Mouse (Mus musculus) neural tube, embryonic 15.5 days (tissue): ENCODE data around the gene Wdr70. TPM values are rescaled to one million over a fixed set of nuclear protein-coding genes. Genes with fewer than 3 reads are reported as not detected.

Experiments used
- ATAC-seq: fragments of 200-750 bp; cut with Nextera tagmentation; 2 replicates; pipeline ENCODE4 v1.8.0; 2017; ENCODE audit warnings: mild to moderate bottlenecking, moderate TSS enrichment, moderate library complexity; ENCODE audit not compliant: low FRiP score
- H3K27ac ChIP-seq: fragments of 300-500 bp; sonication (generic); replicated peaks from 2 replicates; pipeline ENCODE4 v1.5.1; 2015; ENCODE audit warnings: mild to moderate bottlenecking, inconsistent platforms
- H3K27me3 ChIP-seq: fragments of 300-500 bp; sonication (generic); replicated peaks from 2 replicates; pipeline ENCODE4 v1.6.1; 2015; ENCODE audit warnings: inconsistent platforms
- H3K36me3 ChIP-seq: fragments of 300-500 bp; sonication (generic); 2 replicates; pipeline ENCODE4 v1.6.1; 2015; ENCODE audit warnings: inconsistent platforms
- H3K4me1 ChIP-seq: fragments of 300-500 bp; sonication (generic); 2 replicates; pipeline ENCODE4 v1.6.1; 2015; ENCODE audit warnings: inconsistent platforms
- H3K4me2 ChIP-seq: fragments of 300-500 bp; sonication (generic); 2 replicates; pipeline ENCODE4 v1.6.1; 2015; ENCODE audit warnings: inconsistent platforms, mild to moderate bottlenecking, moderate library complexity
- H3K4me3 ChIP-seq: fragments of 300-500 bp; sonication (generic); replicated peaks from 2 replicates; pipeline ENCODE4 v1.5.1; 2015; ENCODE audit warnings: mild to moderate bottlenecking, inconsistent platforms
- H3K9ac ChIP-seq: fragments of 300-500 bp; sonication (generic); replicated peaks from 2 replicates; pipeline ENCODE4 v1.6.1; 2015; ENCODE audit warnings: mild to moderate bottlenecking, inconsistent platforms
- H3K9me3 ChIP-seq: fragments of 300-500 bp; sonication (generic); replicated peaks from 2 replicates; pipeline ENCODE4 v1.6.1; 2016; ENCODE audit warnings: inconsistent platforms
- WGBS: fragments of 180-500 bp; shearing (Covaris S2); methylation state at CpG from one replicate; pipeline ENCODE4 v1.1.7; 2015; ENCODE audit warnings: mixed read lengths; 5-methylcytosine and 5-hydroxymethylcytosine counted together
- polyA plus RNA-seq: library from polyadenylated mRNA; unstranded; fragments of >200 nt; fragmentation: Nextera tagmentation; extraction: Ambion mirVana; gene quantifications from 2 replicates; pipeline ENCODE4 v1.2.1, GENCODE M21; 2015

Gene Wdr70
- polyA plus RNA-seq, 1 experiment from 2014 or later: 64.8 TPM

- ATAC-seq: no peak
- H3K9me3 ChIP-seq: no peaks in the 10 kb centered on the region
- H3K4me1 ChIP-seq: no peaks in the 10 kb centered on the region
- H3K27me3 ChIP-seq: no peaks in the 10 kb centered on the region
- H3K4me3 ChIP-seq: no peak overlapping the region
- 19% methylated on average over 9 of the region's 9 CpGs for WGBS
- H3K27ac ChIP-seq: no peak overlapping the region
- no peak overlapping the region for H3K4me2 ChIP-seq
- peaks cover 6% of the 10 kb centered on the region for H3K36me3 ChIP-seq
- H3K9ac ChIP-seq: no peak overlapping the region
These were observed 122.2 kb downstream of the Wdr70 start for GRCm38 (mm10) chr15:7976775-7977174.

DNA sequence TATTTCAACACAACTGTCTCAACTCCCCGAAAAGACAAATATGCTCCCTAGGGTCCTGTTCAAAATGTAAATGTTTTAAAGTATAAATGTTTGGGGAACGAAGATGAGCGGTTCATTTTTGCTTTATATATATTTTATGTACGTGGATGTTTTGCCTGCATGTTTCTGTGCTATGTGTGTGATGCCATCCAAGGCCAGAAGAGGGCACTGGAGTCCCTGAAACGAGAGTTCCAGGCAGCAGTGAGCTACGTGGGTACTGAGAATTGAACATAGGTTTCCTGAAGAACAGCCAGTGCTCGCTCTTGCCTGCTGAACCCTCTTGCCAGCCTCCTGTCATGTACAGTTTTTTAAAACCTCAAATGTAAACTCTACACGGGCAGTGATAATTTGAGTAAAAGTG is 124.6 kb downstream of the Wdr70 start:
- Histone ChIP-seq H3K4me3 (no peak overlapping the region), H3K4me2 (no peak overlapping the region), H3K9me3 (no peaks in the 10 kb centered on the region), H3K27me3 (no peaks in the 10 kb centered on the region), H3K36me3 (peaks cover 6% of the 10 kb centered on the region), H3K27ac (no peak overlapping the region), H3K9ac (no peak overlapping the region), H3K4me1 (no peaks in the 10 kb centered on the region)
- WGBS: 87% methylated on average over 8 of the region's 8 CpGs
- ATAC-seq: no peak

DNA sequence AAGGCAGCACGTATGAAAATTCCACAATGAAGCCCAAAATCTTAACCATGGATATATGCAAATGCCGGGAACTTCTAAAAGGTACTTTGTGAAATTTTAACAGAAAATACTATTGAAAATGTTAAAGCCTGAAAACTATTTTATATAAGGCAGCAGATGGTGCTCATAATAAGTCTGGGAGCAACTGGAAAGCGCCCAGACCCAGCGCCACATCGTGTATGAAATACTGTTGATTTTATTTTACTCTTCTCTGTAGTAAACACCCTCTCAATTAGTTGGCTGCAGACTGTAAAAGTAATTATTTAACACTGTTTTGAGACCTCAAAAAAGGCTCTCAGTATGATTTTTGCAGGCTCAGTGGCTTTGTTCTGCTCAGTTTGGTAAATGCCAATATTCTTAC is 126.5 kb downstream of the Wdr70 start:
- no peak for ATAC-seq
- no peak overlapping the region for H3K9ac ChIP-seq
- no peaks in the 10 kb centered on the region for H3K27me3 ChIP-seq
- H3K4me3 ChIP-seq: no peak overlapping the region
- H3K27ac ChIP-seq: no peak overlapping the region
- 90% methylated on average over 5 of the region's 5 CpGs for WGBS
- H3K36me3 ChIP-seq: peaks cover 6% of the 10 kb centered on the region
- no peaks in the 10 kb centered on the region for H3K9me3 ChIP-seq
- no peak overlapping the region for H3K4me2 ChIP-seq
- H3K4me1 ChIP-seq: no peaks in the 10 kb centered on the region

DNA sequence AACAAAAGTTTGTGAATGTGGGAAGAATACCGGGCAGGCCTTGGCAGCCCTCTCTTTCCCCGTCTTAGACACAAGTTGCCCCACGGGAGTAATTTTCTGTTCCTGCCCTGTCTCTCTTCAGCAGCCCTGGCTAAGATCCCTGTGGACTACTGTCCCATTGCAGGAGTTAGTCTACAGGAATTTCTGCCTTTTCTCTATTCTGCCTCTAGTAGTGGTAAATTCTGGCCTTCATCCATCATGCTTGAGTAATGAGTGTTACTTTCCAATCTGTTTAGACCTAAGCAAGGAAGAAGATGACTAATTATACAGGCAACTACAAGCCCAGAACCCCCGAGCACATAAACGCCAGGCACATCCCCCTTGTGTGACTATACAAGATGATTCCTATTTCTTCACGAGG is 136.2 kb downstream of the Wdr70 start:
- Histone ChIP-seq H3K36me3 (no peaks in the 10 kb centered on the region), H3K27me3 (no peaks in the 10 kb centered on the region), H3K4me1 (no peaks in the 10 kb centered on the region), H3K4me3 (no peak overlapping the region), H3K9me3 (no peaks in the 10 kb centered on the region), H3K27ac (no peak overlapping the region), H3K9ac (no peak overlapping the region), H3K4me2 (no peak overlapping the region)
- ATAC-seq: no peak
- 86% methylated on average over 6 of the region's 6 CpGs for WGBS

GRCm38 (mm10) chr15:7961489-7961888 is 137.5 kb downstream of the Wdr70 start:
- Histone ChIP-seq H3K4me1 (no peaks in the 10 kb centered on the region), H3K9ac (no peak overlapping the region), H3K9me3 (no peaks in the 10 kb centered on the region), H3K27ac (no peak overlapping the region), H3K4me2 (no peak overlapping the region), H3K4me3 (no peak overlapping the region), H3K27me3 (no peaks in the 10 kb centered on the region), H3K36me3 (no peaks in the 10 kb centered on the region)
- 39% methylated on average over 2 of the region's 2 CpGs for WGBS
- no peak for ATAC-seq

GRCm38 (mm10) chr15:7956899-7957298 is 142.1 kb downstream of the Wdr70 start:
- H3K9me3 ChIP-seq: no peaks in the 10 kb centered on the region
- no peak for ATAC-seq
- no peak overlapping the region for H3K4me3 ChIP-seq
- no peak overlapping the region for H3K9ac ChIP-seq
- H3K27ac ChIP-seq: no peak overlapping the region
- WGBS: 86% methylated on average over 1 of the region's 1 CpGs
- H3K36me3 ChIP-seq: no peaks in the 10 kb centered on the region
- no peak overlapping the region for H3K4me2 ChIP-seq
- H3K4me1 ChIP-seq: no peaks in the 10 kb centered on the region
- H3K27me3 ChIP-seq: no peaks in the 10 kb centered on the region

DNA sequence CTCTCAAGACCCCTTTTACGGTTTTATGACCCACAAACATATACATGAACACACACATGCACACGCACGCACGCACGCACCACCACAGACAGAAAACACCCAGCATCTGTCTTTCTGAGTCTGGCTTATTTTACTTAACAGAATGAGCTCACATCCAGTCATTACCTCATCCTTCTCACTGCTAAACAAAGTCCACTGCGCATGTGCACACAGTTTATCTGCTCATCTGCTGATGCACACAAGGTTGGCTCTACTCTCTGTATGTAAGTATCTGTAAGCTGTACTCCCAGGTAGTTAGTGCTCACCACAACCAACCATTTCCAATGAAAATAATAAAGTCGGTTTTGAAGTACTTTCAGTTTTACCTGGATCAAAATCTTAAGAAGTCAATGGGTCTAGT is 148.4 kb downstream of the Wdr70 start:
- Histone ChIP-seq H3K9me3 (no peaks in the 10 kb centered on the region), H3K4me3 (no peak overlapping the region), H3K4me1 (no peaks in the 10 kb centered on the region), H3K27me3 (no peaks in the 10 kb centered on the region), H3K27ac (no peak overlapping the region), H3K4me2 (no peak overlapping the region), H3K9ac (no peak overlapping the region), H3K36me3 (no peaks in the 10 kb centered on the region)
- WGBS: 94% methylated on average over 7 of the region's 7 CpGs
- ATAC-seq: no peak

- Histone ChIP-seq H3K4me1 (no peaks in the 10 kb centered on the region), H3K9me3 (no peaks in the 10 kb centered on the region), H3K4me2 (no peak overlapping the region), H3K36me3 (no peaks in the 10 kb centered on the region), H3K27me3 (no peaks in the 10 kb centered on the region), H3K9ac (no peak overlapping the region), H3K4me3 (no peak overlapping the region), H3K27ac (no peak overlapping the region)
- WGBS: 69% methylated on average over 3 of the region's 3 CpGs
- no peak for ATAC-seq
These were observed 157.3 kb downstream of the Wdr70 start for GRCm38 (mm10) chr15:7941690-7942089.

GRCm38 (mm10) chr15:7935571-7936165 is 163.3 kb downstream of the Wdr70 start:
- Histone ChIP-seq H3K27ac (no peak overlapping the region), H3K36me3 (no peaks in the 10 kb centered on the region), H3K27me3 (no peaks in the 10 kb centered on the region), H3K9ac (no peak overlapping the region), H3K9me3 (no peaks in the 10 kb centered on the region), H3K4me2 (no peak overlapping the region), H3K4me1 (no peaks in the 10 kb centered on the region), H3K4me3 (no peak overlapping the region)
- ATAC-seq: no peak
- 89% methylated on average over 7 of the region's 7 CpGs for WGBS

DNA sequence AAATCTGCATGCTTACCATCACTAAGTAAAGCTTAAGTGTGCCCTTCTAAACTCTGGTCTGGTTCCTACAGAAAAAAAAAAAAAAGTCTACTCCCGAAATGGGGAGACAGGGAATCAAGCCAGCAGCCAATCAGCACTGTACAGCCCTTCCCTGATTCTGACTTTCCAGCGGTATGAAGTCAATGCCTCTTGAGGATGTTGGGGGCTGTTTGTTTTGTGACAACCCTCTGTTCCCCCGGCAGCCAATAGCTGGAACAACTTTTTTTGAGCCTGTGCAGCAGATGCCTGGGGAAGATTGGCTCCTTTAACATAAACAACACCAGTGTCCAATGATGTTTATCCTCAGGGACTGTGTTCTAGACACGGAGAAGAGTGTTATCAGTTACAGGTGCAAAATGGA is 164.4 kb downstream of the Wdr70 start:
- Histone ChIP-seq H3K9ac (no peak overlapping the region), H3K4me1 (no peaks in the 10 kb centered on the region), H3K36me3 (no peaks in the 10 kb centered on the region), H3K4me3 (no peak overlapping the region), H3K27me3 (no peaks in the 10 kb centered on the region), H3K9me3 (no peaks in the 10 kb centered on the region), H3K4me2 (peak overlapping the region; percentile 15), H3K27ac (no peak overlapping the region)
- WGBS: 56% methylated on average over 4 of the region's 4 CpGs
- ATAC-seq: no peak

- peak overlapping the region; percentile 15 for H3K4me2 ChIP-seq
- H3K4me3 ChIP-seq: no peak overlapping the region
- no peaks in the 10 kb centered on the region for H3K27me3 ChIP-seq
- no peaks in the 10 kb centered on the region for H3K36me3 ChIP-seq
- ATAC-seq: no peak
- H3K27ac ChIP-seq: no peak overlapping the region
- WGBS: 50% methylated on average over 16 of the region's 16 CpGs
- H3K4me1 ChIP-seq: no peaks in the 10 kb centered on the region
- H3K9ac ChIP-seq: no peak overlapping the region
- H3K9me3 ChIP-seq: no peaks in the 10 kb centered on the region
These were observed 164.9 kb downstream of the Wdr70 start for GRCm38 (mm10) chr15:7934105-7934504.

- no peaks in the 10 kb centered on the region for H3K36me3 ChIP-seq
- no peaks in the 10 kb centered on the region for H3K4me1 ChIP-seq
- no peak overlapping the region for H3K4me3 ChIP-seq
- H3K9ac ChIP-seq: no peak overlapping the region
- no peaks in the 10 kb centered on the region for H3K27me3 ChIP-seq
- 83% methylated on average over 8 of the region's 8 CpGs for WGBS
- H3K27ac ChIP-seq: no peak overlapping the region
- no peaks in the 10 kb centered on the region for H3K9me3 ChIP-seq
- no peak overlapping the region for H3K4me2 ChIP-seq
- no peak; the same call in 1 of the 2 replicates for ATAC-seq
These were observed 167.4 kb downstream of the Wdr70 start for GRCm38 (mm10) chr15:7931605-7932008.

GRCm38 (mm10) chr15:7925382-7925781 is 173.6 kb downstream of the Wdr70 start:
- WGBS: 92% methylated on average over 4 of the region's 4 CpGs
- H3K4me3 ChIP-seq: no peak overlapping the region
- H3K4me2 ChIP-seq: no peak overlapping the region
- no peak for ATAC-seq
- no peak overlapping the region for H3K27ac ChIP-seq
- H3K4me1 ChIP-seq: no peaks in the 10 kb centered on the region
- no peaks in the 10 kb centered on the region for H3K9me3 ChIP-seq
- H3K9ac ChIP-seq: no peak overlapping the region
- no peaks in the 10 kb centered on the region for H3K36me3 ChIP-seq
- no peaks in the 10 kb centered on the region for H3K27me3 ChIP-seq
